Mouse (Mus musculus) limb, embryonic 13.5 days (tissue): Measurements from ENCODE around the gene Zbtb22. TPM values are rescaled to one million over a fixed set of nuclear protein-coding genes. Genes with fewer than 3 reads are reported as not detected.
A peak's percentile ranks its signal among the peaks of the same experiment; 100 is the strongest.

Experiments used
- ATAC-seq: fragments of 200-750 bp; cut with Nextera tagmentation; 2 replicates; pipeline ENCODE4 v1.8.0; 2017; ENCODE audit warnings: low read depth, moderate number of reproducible peaks, moderate TSS enrichment; ENCODE audit not compliant: low FRiP score
- H3K27ac ChIP-seq: fragments of 300-500 bp; sonication (generic); 2 replicates; pipeline ENCODE4 v1.5.1; 2015; ENCODE audit warnings: inconsistent platforms, mild to moderate bottlenecking, moderate library complexity
- H3K27me3 ChIP-seq: fragments of 300-500 bp; sonication (generic); 2 replicates; pipeline ENCODE4 v1.6.1; 2015; ENCODE audit warnings: mild to moderate bottlenecking, inconsistent platforms
- H3K36me3 ChIP-seq: fragments of 300-500 bp; sonication (generic); 2 replicates; pipeline ENCODE4 v1.6.1; 2015; ENCODE audit warnings: inconsistent platforms, mild to moderate bottlenecking, moderate library complexity
- H3K4me1 ChIP-seq: fragments of 300-500 bp; sonication (generic); 2 replicates; pipeline ENCODE4 v1.6.1; 2015; ENCODE audit warnings: inconsistent platforms
- H3K4me2 ChIP-seq: fragments of 300-500 bp; sonication (generic); replicated peaks from 2 replicates; pipeline ENCODE4 v1.6.1; 2015; ENCODE audit warnings: inconsistent platforms, mild to moderate bottlenecking, moderate library complexity
- H3K4me3 ChIP-seq: fragments of 300-500 bp; sonication (generic); 2 replicates; pipeline ENCODE4 v1.5.1; 2015; ENCODE audit warnings: moderate library complexity, mild to moderate bottlenecking, inconsistent platforms
- H3K9ac ChIP-seq: fragments of 300-500 bp; sonication (generic); 2 replicates; pipeline ENCODE4 v1.6.1; 2015; ENCODE audit warnings: mild to moderate bottlenecking, inconsistent platforms
- H3K9me3 ChIP-seq: fragments of 300-500 bp; sonication (generic); 2 replicates; pipeline ENCODE4 v1.6.1; 2016; ENCODE audit warnings: inconsistent platforms
- WGBS: fragments of 180-500 bp; shearing (Covaris S2); methylation state at CpG from one replicate; pipeline ENCODE4 v1.1.7; 2015; 5-methylcytosine and 5-hydroxymethylcytosine counted together
- polyA plus RNA-seq: library from polyadenylated mRNA; unstranded; fragments of >200 nt; fragmentation: Nextera tagmentation; extraction: Ambion mirVana; gene quantifications from 2 replicates; pipeline ENCODE4 v1.2.1, GENCODE M21; 2015

Zbtb22 gene
- polyA plus RNA-seq, 1 experiment from 2014 or later, result 16.3 TPM

- Histone ChIP-seq H3K9me3 (no peaks in the 10 kb centered on the region), H3K4me2 (peak overlapping the region; percentile 99), H3K27ac (peak overlapping the region; percentile 95), H3K4me1 (peaks cover 58% of the 10 kb centered on the region), H3K4me3 (peak overlapping the region; percentile 93), H3K36me3 (peaks cover 57% of the 10 kb centered on the region), H3K9ac (peak overlapping the region; percentile 99), H3K27me3 (no peaks in the 10 kb centered on the region)
- WGBS, result 1% methylated on average over 33 of the region's 33 CpGs
- ATAC-seq, result peak; percentile 10; the same call in 1 of the 2 replicates
Measured at GRCm38 (mm10) chr17:33954646-33955554, 39.2 kb downstream of the Zbtb22 start.

- H3K4me1 ChIP-seq, result peaks cover 51% of the 10 kb centered on the region
- under 1% methylated on average over 50 of the region's 50 CpGs for WGBS
Measured at GRCm38 (mm10) chr17:33955555-33956214, 40.0 kb downstream of the Zbtb22 start, which contains the start of the genes Vps52 and Rps18. Gene Vps52, plus strand, starts transcription at chr17:33955812. Gene Rps18, minus strand, starts transcription at chr17:33956001.

GRCm38 (mm10) chr17:33956336-33956735, 40.6 kb downstream of the Zbtb22 start:
- WGBS, result 5% methylated on average over 10 of the region's 10 CpGs
- H3K4me2 ChIP-seq, result peak overlapping the region; percentile 83
- H3K27me3 ChIP-seq, result no peaks in the 10 kb centered on the region
- H3K27ac ChIP-seq, result peak overlapping the region; percentile 64
- H3K9me3 ChIP-seq, result no peaks in the 10 kb centered on the region
- peaks cover 68% of the 10 kb centered on the region for H3K36me3 ChIP-seq
- H3K4me1 ChIP-seq, result peaks cover 45% of the 10 kb centered on the region
- ATAC-seq, result no peak
- peak overlapping the region; percentile 93 for H3K4me3 ChIP-seq
- peak overlapping the region; percentile 83 for H3K9ac ChIP-seq

More at GRCm38 (mm10) chr17:33955555-33956214, 40.0 kb downstream of the Zbtb22 start, which contains the start of the genes Vps52 and Rps18:
- Histone ChIP-seq H3K4me2 (peak within 1 kb of the TSS; percentile 99), H3K27me3 (no peaks in the 10 kb centered on the region), H3K9ac (peak within 1 kb of the TSS; percentile 99), H3K27ac (peak within 1 kb of the TSS; percentile 95), H3K36me3 (peaks cover 61% of the 10 kb centered on the region), H3K4me3 (peak within 1 kb of the TSS; percentile 93), H3K9me3 (no peaks in the 10 kb centered on the region)
- peak; percentile 89 for ATAC-seq

- ATAC-seq, result no peak
- H3K36me3 ChIP-seq, result peaks cover 69% of the 10 kb centered on the region
Measured at GRCm38 (mm10) chr17:33957493-33957892, 41.8 kb downstream of the Zbtb22 start.

GRCm38 (mm10) chr17:33958451-33958850, 42.7 kb downstream of the Zbtb22 start:
- WGBS, result 94% methylated on average over 11 of the region's 11 CpGs
- Histone ChIP-seq H3K4me1 (peaks cover 24% of the 10 kb centered on the region), H3K27ac (no peak overlapping the region), H3K4me2 (no peak overlapping the region), H3K36me3 (peaks cover 69% of the 10 kb centered on the region), H3K9ac (no peak overlapping the region), H3K4me3 (no peak overlapping the region), H3K9me3 (no peaks in the 10 kb centered on the region), H3K27me3 (no peaks in the 10 kb centered on the region)
- no peak for ATAC-seq

More at GRCm38 (mm10) chr17:33957493-33957892, 41.8 kb downstream of the Zbtb22 start:
- H3K4me3 ChIP-seq, result no peak overlapping the region
- peaks cover 34% of the 10 kb centered on the region for H3K4me1 ChIP-seq
- H3K27ac ChIP-seq, result no peak overlapping the region
- WGBS, result 54% methylated on average over 6 of the region's 6 CpGs
- no peak overlapping the region for H3K4me2 ChIP-seq
- no peaks in the 10 kb centered on the region for H3K27me3 ChIP-seq
- H3K9ac ChIP-seq, result 0 out of 2 replicates have a peak overlapping the region, but pooled peaks have one; percentile 13
- H3K9me3 ChIP-seq, result no peaks in the 10 kb centered on the region

- H3K27ac ChIP-seq, result no peak overlapping the region
- no peak for ATAC-seq
- no peak overlapping the region for H3K9ac ChIP-seq
- H3K4me1 ChIP-seq, result peaks cover 17% of the 10 kb centered on the region
- no peaks in the 10 kb centered on the region for H3K9me3 ChIP-seq
- H3K36me3 ChIP-seq, result peaks cover 69% of the 10 kb centered on the region
- no peak overlapping the region for H3K4me2 ChIP-seq
- no peak overlapping the region for H3K4me3 ChIP-seq
- 95% methylated on average over 13 of the region's 13 CpGs for WGBS
- no peaks in the 10 kb centered on the region for H3K27me3 ChIP-seq
Measured at GRCm38 (mm10) chr17:33959135-33959534, 43.4 kb downstream of the Zbtb22 start.

- WGBS, result 92% methylated on average over 15 of the region's 15 CpGs
- ATAC-seq, result no peak
Measured at GRCm38 (mm10) chr17:33959948-33960347, 44.2 kb downstream of the Zbtb22 start.

GRCm38 (mm10) chr17:33962876-33963275, 47.2 kb downstream of the Zbtb22 start:
- Histone ChIP-seq H3K9me3 (no peaks in the 10 kb centered on the region), H3K4me2 (no peak overlapping the region), H3K36me3 (peaks cover 82% of the 10 kb centered on the region), H3K27me3 (no peaks in the 10 kb centered on the region), H3K9ac (no peak overlapping the region), H3K4me3 (no peak overlapping the region), H3K4me1 (no peaks in the 10 kb centered on the region), H3K27ac (no peak overlapping the region)
- 89% methylated on average over 7 of the region's 7 CpGs for WGBS
- no peak for ATAC-seq

More at GRCm38 (mm10) chr17:33959948-33960347, 44.2 kb downstream of the Zbtb22 start:
- no peak overlapping the region for H3K4me2 ChIP-seq
- H3K4me3 ChIP-seq, result no peak overlapping the region
- H3K27me3 ChIP-seq, result no peaks in the 10 kb centered on the region
- H3K9me3 ChIP-seq, result no peaks in the 10 kb centered on the region
- H3K9ac ChIP-seq, result no peak overlapping the region
- H3K27ac ChIP-seq, result no peak overlapping the region
- peaks cover 66% of the 10 kb centered on the region for H3K36me3 ChIP-seq
- peaks cover 10% of the 10 kb centered on the region for H3K4me1 ChIP-seq

- Histone ChIP-seq H3K4me1 (no peaks in the 10 kb centered on the region), H3K4me3 (no peak overlapping the region), H3K9me3 (no peaks in the 10 kb centered on the region; the same call in 1 of the 2 replicates), H3K27ac (no peak overlapping the region), H3K36me3 (peaks cover 59% of the 10 kb centered on the region), H3K4me2 (no peak overlapping the region), H3K9ac (no peak overlapping the region), H3K27me3 (no peaks in the 10 kb centered on the region)
- 89% methylated on average over 16 of the region's 17 CpGs for WGBS
- no peak for ATAC-seq
Measured at GRCm38 (mm10) chr17:33965082-33965845, 49.6 kb downstream of the Zbtb22 start.

GRCm38 (mm10) chr17:33965846-33966550, 50.3 kb downstream of the Zbtb22 start:
- no peaks in the 10 kb centered on the region; the same call in 1 of the 2 replicates for H3K9me3 ChIP-seq
- H3K4me3 ChIP-seq, result no peak overlapping the region
- no peak overlapping the region for H3K9ac ChIP-seq
- peaks cover 51% of the 10 kb centered on the region for H3K36me3 ChIP-seq
- H3K27me3 ChIP-seq, result no peaks in the 10 kb centered on the region
- 87% methylated on average over 16 of the region's 16 CpGs for WGBS
- no peak overlapping the region for H3K4me2 ChIP-seq
- no peak overlapping the region for H3K27ac ChIP-seq
- H3K4me1 ChIP-seq, result no peaks in the 10 kb centered on the region
- ATAC-seq, result no peak

- 3% methylated on average over 9 of the region's 9 CpGs for WGBS
- H3K27ac ChIP-seq, result no peak overlapping the region
- H3K4me3 ChIP-seq, result no peak overlapping the region
- 0 out of 2 replicates have a peak, but pooled peaks cover 6% of the 10 kb centered on the region for H3K4me1 ChIP-seq
- H3K27me3 ChIP-seq, result peaks cover 8% of the 10 kb centered on the region; the same call in 1 of the 2 replicates
- H3K4me2 ChIP-seq, result no peak overlapping the region
- peaks cover 26% of the 10 kb centered on the region for H3K36me3 ChIP-seq
- no peak overlapping the region for H3K9ac ChIP-seq
- H3K9me3 ChIP-seq, result no peaks in the 10 kb centered on the region; the same call in 1 of the 2 replicates
- ATAC-seq, result peak; percentile 41; the same call in 1 of the 2 replicates
Measured at GRCm38 (mm10) chr17:33968489-33968888, 52.8 kb downstream of the Zbtb22 start.
